Mouse (Mus musculus) midbrain, embryonic 10.5 days (tissue): ENCODE measurements at regions not wholly inside any gene's neighbourhood (a gene's known extent, or its start where the extent isn't known, plus 50 kb on each side); places are given as distances from the start of the nearest gene placed in this dataset.

ENCODE experiments used
- DNase-seq: peaks from one replicate; pipeline ENCODE4 v3.0.0-alpha.2; 2017; ENCODE audit warnings: low spot score
- H3K27ac ChIP-seq: fragments of 300-500 bp; sonication (generic); replicated peaks from 2 replicates; pipeline ENCODE4 v1.5.1; 2016; ENCODE audit warnings: mild to moderate bottlenecking
- H3K27me3 ChIP-seq: fragments of 300-500 bp; sonication (generic); 2 replicates; pipeline ENCODE4 v1.6.1; 2016; ENCODE audit warnings: low read depth, mild to moderate bottlenecking; ENCODE audit not compliant: poor library complexity, severe bottlenecking
- H3K36me3 ChIP-seq: fragments of 300-500 bp; sonication (generic); 2 replicates; pipeline ENCODE4 v1.6.1; 2016; ENCODE audit warnings: mild to moderate bottlenecking, moderate library complexity
- H3K4me1 ChIP-seq: fragments of 300-500 bp; sonication (generic); 2 replicates; pipeline ENCODE4 v1.6.1; 2016
- H3K4me3 ChIP-seq: fragments of 300-500 bp; sonication (generic); 2 replicates; pipeline ENCODE4 v1.5.1; 2016; ENCODE audit warnings: mild to moderate bottlenecking, moderate library complexity
- H3K9me3 ChIP-seq: fragments of 300-500 bp; sonication (generic); replicated peaks from 2 replicates; pipeline ENCODE4 v1.6.1; 2016; ENCODE audit warnings: mild to moderate bottlenecking
- WGBS: fragments of 180-500 bp; shearing (Covaris S2); methylation state at CpG from one replicate; pipeline ENCODE4 v1.1.7; 2016; 5-methylcytosine and 5-hydroxymethylcytosine counted together

- no peak for DNase-seq
- H3K27me3 ChIP-seq: no peaks in the 10 kb centered on the region
- no peaks in the 10 kb centered on the region for H3K9me3 ChIP-seq
- H3K4me1 ChIP-seq: peaks cover 6% of the 10 kb centered on the region
- no peaks in the 10 kb centered on the region for H3K36me3 ChIP-seq
- no peak overlapping the region for H3K4me3 ChIP-seq
- 90% methylated on average over 3 of the region's 3 CpGs for WGBS
- H3K27ac ChIP-seq: no peak overlapping the region
These were observed 291.9 kb upstream of the Slc35b3 start for GRCm38 (mm10) chr13:39252591-39252990.

DNA sequence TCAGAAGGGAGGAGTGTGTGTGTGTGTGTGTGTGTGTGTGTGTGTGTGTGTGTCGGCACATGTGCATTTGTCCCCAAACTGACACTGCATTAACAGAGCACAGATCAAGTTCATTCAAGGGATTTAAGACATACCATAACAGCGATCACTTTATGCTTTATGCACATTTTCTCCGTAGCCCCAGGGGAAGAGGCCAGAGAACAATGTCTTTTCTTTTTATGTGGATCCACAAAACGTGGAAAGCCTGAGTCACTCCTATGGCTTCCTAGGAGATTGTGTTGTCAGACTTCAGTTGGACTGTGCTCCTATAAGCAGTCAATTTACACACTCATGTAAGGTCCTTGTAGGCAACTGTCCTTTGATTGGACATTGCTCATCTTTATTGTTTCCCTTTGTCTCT, 289.4 kb upstream of the Slc35b3 start:
- Histone ChIP-seq H3K27me3 (no peaks in the 10 kb centered on the region), H3K36me3 (no peaks in the 10 kb centered on the region), H3K27ac (no peak overlapping the region), H3K9me3 (no peaks in the 10 kb centered on the region), H3K4me3 (no peak overlapping the region), H3K4me1 (no peaks in the 10 kb centered on the region)
- DNase-seq: no peak
- WGBS: 82% methylated on average over 4 of the region's 4 CpGs

DNA sequence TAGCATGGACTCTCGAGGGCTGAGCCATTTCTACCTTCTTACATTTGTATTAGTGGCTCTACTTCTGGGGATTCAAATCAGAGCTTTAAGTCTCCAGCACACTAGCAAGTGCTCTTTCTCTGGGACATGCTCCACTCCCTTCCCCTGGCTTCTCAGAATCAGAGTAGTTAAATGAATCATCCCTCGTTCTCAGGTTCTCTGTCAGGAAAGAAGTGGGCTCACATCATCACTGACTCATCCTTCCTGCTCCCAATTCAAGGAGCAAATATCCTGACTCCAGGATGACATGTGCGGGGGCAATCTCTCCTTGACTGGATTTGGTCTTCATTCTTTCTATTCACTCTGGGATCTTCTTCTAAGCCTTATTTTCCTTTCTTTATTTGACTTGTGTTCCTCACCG, 266.2 kb upstream of the Slc35b3 start:
- WGBS: 83% methylated on average over 4 of the region's 4 CpGs
- H3K27ac ChIP-seq: no peak overlapping the region

GRCm38 (mm10) chr13:39225651-39226050, 265.0 kb upstream of the Slc35b3 start:
- Histone ChIP-seq H3K36me3 (no peaks in the 10 kb centered on the region), H3K4me1 (no peaks in the 10 kb centered on the region), H3K27ac (no peak overlapping the region), H3K9me3 (no peaks in the 10 kb centered on the region), H3K27me3 (no peaks in the 10 kb centered on the region), H3K4me3 (no peak overlapping the region)
- WGBS: 85% methylated on average over 6 of the region's 6 CpGs
- no peak for DNase-seq

More for the DNA sequence above, 266.2 kb upstream of the Slc35b3 start:
- Histone ChIP-seq H3K4me1 (no peaks in the 10 kb centered on the region), H3K36me3 (no peaks in the 10 kb centered on the region), H3K9me3 (no peaks in the 10 kb centered on the region), H3K4me3 (no peak overlapping the region), H3K27me3 (no peaks in the 10 kb centered on the region)
- no peak for DNase-seq

- no peaks in the 10 kb centered on the region for H3K9me3 ChIP-seq
- no peak for DNase-seq
- H3K27ac ChIP-seq: no peak overlapping the region
- 67% methylated on average over 8 of the region's 8 CpGs for WGBS
- no peaks in the 10 kb centered on the region for H3K27me3 ChIP-seq
- no peaks in the 10 kb centered on the region for H3K36me3 ChIP-seq
- no peak overlapping the region for H3K4me3 ChIP-seq
- no peaks in the 10 kb centered on the region for H3K4me1 ChIP-seq
These were observed 250.4 kb upstream of the Slc35b3 start for GRCm38 (mm10) chr13:39211076-39211475.

DNA sequence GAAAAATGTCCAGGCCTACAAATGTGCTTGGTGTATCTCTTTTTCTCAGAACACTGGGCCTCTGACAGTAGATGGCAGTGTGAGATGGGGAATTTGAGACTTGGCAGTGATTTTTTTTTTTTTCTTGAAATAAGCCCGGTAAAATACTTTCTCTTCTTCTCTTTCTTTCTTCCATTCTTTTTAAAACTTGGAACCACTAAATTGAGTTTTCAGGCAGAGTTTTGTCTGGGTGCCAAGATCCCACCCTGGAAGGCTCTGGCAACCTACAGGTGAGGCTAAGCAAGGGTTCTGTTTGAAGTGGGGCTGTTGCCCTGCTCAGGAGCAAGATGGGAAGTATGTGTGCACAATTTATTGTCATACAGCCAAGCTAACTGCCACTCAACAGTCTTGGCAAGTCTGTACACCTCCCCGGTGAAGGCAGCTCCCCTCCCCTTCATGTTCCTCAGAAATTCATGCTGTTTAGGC, 223.1 kb upstream of the Slc35b3 start:
- Histone ChIP-seq H3K4me3 (no peak overlapping the region), H3K27ac (no peak overlapping the region), H3K4me1 (no peaks in the 10 kb centered on the region), H3K27me3 (no peaks in the 10 kb centered on the region), H3K9me3 (no peaks in the 10 kb centered on the region), H3K36me3 (no peaks in the 10 kb centered on the region)
- WGBS: 59% methylated on average over 2 of the region's 2 CpGs
- no peak for DNase-seq

- Histone ChIP-seq H3K27me3 (no peaks in the 10 kb centered on the region), H3K27ac (no peak overlapping the region), H3K36me3 (no peaks in the 10 kb centered on the region), H3K4me3 (no peak overlapping the region), H3K9me3 (no peaks in the 10 kb centered on the region), H3K4me1 (no peaks in the 10 kb centered on the region)
- 51% methylated on average over 2 of the region's 2 CpGs for WGBS
- no peak for DNase-seq
These were observed 201.3 kb upstream of the Slc35b3 start for GRCm38 (mm10) chr13:39161980-39162379.

GRCm38 (mm10) chr13:39127942-39128341, 167.3 kb upstream of the Slc35b3 start:
- DNase-seq: no peak
- H3K4me1 ChIP-seq: no peaks in the 10 kb centered on the region
- H3K27me3 ChIP-seq: no peaks in the 10 kb centered on the region
- no peak overlapping the region for H3K4me3 ChIP-seq
- no peaks in the 10 kb centered on the region for H3K9me3 ChIP-seq
- H3K27ac ChIP-seq: no peak overlapping the region
- no peaks in the 10 kb centered on the region for H3K36me3 ChIP-seq
- WGBS: 84% methylated on average over 1 of the region's 1 CpGs

- no peaks in the 10 kb centered on the region for H3K9me3 ChIP-seq
- no peak overlapping the region for H3K4me3 ChIP-seq
- no peaks in the 10 kb centered on the region for H3K36me3 ChIP-seq
- WGBS: 86% methylated on average over 2 of the region's 2 CpGs
- DNase-seq: no peak
- no peaks in the 10 kb centered on the region for H3K27me3 ChIP-seq
- no peak overlapping the region for H3K27ac ChIP-seq
- H3K4me1 ChIP-seq: no peaks in the 10 kb centered on the region
These were observed 131.4 kb upstream of the Slc35b3 start for GRCm38 (mm10) chr13:39092058-39092457.

DNA sequence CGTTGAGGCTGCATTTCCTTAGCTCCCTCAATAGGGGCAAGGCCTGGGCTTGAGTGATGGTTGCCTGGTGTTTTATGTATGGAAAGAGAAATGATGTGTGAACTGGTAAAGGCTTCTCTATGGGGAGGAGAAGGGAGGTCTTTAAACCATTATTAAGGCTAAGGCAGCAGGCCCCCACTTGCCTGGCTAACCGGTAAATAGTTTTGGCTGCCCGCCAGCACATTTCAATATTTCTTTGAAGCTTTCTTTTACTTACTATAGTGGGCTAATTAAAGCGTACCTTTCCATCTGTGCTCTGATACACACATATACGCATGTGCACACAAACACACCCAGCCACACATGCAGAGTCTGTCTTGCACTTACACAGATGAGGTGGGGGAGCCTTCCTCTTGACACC, 123.9 kb upstream of the Slc35b3 start:
- DNase-seq: no peak
- H3K4me3 ChIP-seq: no peak overlapping the region
- H3K36me3 ChIP-seq: no peaks in the 10 kb centered on the region
- H3K4me1 ChIP-seq: no peaks in the 10 kb centered on the region
- H3K27me3 ChIP-seq: no peaks in the 10 kb centered on the region
- H3K27ac ChIP-seq: no peak overlapping the region
- no peaks in the 10 kb centered on the region for H3K9me3 ChIP-seq
- 83% methylated on average over 5 of the region's 5 CpGs for WGBS

DNA sequence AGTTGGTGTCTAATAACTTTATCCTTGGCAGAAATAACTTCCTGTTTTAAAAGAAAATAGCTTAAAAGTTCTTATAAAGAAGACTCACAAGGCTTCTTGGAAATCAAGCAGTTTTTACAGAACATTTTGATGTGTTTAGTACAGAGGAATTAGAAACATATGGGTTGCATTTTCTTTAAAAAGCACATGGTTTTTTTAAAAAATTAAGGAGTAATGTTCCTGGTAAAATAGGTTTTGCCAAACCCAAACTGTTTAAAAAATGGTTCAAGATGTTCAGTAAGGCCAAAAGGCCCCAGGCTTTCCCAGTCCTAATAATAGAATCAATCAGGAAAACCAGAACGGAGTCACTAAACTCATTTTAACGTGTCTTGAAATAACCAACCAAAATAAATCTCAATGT, 113.5 kb upstream of the Slc35b3 start:
- DNase-seq: no peak
- no peaks in the 10 kb centered on the region for H3K36me3 ChIP-seq
- no peak overlapping the region for H3K4me3 ChIP-seq
- no peaks in the 10 kb centered on the region for H3K9me3 ChIP-seq
- H3K4me1 ChIP-seq: no peaks in the 10 kb centered on the region
- H3K27me3 ChIP-seq: no peaks in the 10 kb centered on the region
- WGBS: 81% methylated on average over 2 of the region's 2 CpGs
- H3K27ac ChIP-seq: no peak overlapping the region

- Histone ChIP-seq H3K36me3 (no peaks in the 10 kb centered on the region), H3K4me3 (no peak overlapping the region), H3K27ac (no peak overlapping the region), H3K4me1 (no peaks in the 10 kb centered on the region; the same call in 1 of the 2 replicates), H3K9me3 (no peaks in the 10 kb centered on the region; the same call in 1 of the 2 replicates), H3K27me3 (no peaks in the 10 kb centered on the region)
- 72% methylated on average over 3 of the region's 3 CpGs for WGBS
- DNase-seq: peak; percentile 18
These were observed 71.6 kb upstream of the Slc35b3 start for GRCm38 (mm10) chr13:39032263-39032662.

DNA sequence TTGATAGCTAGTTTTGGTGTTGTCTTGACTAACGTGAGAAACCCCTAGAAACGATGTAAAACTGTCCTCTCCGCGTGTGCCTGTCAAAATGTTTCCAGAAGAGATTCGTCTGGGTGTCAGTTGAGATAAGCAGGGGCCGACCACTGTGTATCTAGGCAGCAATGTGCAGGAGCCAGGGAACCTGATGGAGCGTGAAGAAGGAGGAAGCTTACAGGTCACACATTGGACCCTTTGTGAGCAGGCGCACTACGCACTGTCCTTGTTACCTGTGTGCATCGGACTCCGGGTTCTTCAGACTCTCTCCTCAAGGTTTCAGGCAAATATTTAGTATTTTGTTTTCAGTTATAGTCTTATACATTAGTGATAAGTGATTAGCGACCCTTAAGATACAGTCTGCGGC, 59.5 kb upstream of the Slc35b3 start:
- Histone ChIP-seq H3K9me3 (no peaks in the 10 kb centered on the region), H3K4me3 (no peak overlapping the region), H3K27me3 (no peaks in the 10 kb centered on the region), H3K4me1 (no peaks in the 10 kb centered on the region), H3K27ac (no peak overlapping the region), H3K36me3 (no peaks in the 10 kb centered on the region)
- DNase-seq: no peak
- WGBS: 90% methylated on average over 13 of the region's 13 CpGs

DNA sequence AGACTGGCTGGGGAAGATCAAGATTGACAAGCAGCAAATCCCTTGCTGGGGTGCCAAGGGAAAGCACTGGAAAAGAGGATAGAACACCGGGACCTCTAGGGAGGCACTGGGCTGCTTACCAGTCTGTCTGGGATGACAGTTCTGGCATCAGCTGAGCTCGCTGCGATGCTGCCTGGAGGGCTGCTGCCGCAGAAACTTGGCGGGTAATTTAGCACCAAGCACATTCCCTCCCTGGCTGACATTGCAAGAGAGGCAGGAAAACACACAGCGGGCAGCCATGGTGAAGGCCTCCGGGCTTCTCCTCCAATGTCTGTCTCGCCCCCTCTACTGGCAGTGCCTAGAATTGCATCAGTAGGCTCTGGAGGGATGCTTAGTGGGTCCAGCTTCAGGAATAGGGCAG, 51.0 kb upstream of the Slc35b3 start:
- Histone ChIP-seq H3K36me3 (no peaks in the 10 kb centered on the region), H3K27ac (peak overlapping the region; percentile 66), H3K4me1 (peaks cover 5% of the 10 kb centered on the region), H3K9me3 (no peaks in the 10 kb centered on the region), H3K27me3 (no peaks in the 10 kb centered on the region), H3K4me3 (peak overlapping the region; percentile 40)
- peak; percentile 82 for DNase-seq
- WGBS: 7% methylated on average over 8 of the region's 8 CpGs
